Mouse (Mus musculus): ENCODE measurements around the gene Myh14.

Myh14 gene

GRCm38 (mm10) chr7:44601646-44602045 lies 69.0 kb downstream of the Myh14 start:
- in situ Hi-C loops (cut with MboI, MseI), result no loop called here

DNA sequence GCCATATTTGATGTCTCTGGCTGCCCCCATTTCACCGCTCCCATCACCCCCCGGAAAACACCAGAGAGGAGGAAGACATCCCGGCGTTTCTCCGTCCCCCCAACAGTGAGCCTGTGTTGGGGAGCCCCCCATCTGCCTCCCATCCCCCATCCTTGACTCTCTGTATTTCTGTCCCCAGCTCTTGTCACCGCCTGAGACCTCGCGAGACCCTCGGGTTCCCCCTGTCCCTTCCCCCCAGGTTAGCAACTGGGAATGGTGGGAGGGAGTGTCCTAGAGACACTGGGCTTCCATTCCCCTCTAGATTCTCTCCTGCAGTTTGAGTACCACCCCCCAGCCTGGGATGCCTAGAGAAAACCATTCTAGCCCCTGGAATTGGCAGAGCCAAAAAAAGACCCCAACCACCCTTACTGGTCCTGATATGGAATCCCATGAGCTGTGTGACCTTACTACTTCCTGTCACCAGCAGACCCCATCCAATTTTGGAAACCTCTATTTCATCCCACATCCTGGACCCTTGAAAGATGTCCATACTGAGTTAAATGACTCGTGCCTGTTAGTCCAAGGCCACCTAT lies 69.9 kb downstream of the Myh14 start:
- in situ Hi-C loops (cut with MboI, MseI), result no loop called here

GRCm38 (mm10) chr7:44598336-44598735 lies 72.3 kb downstream of the Myh14 start:
- in situ Hi-C loops (cut with MboI, MseI), result no loop called here

GRCm38 (mm10) chr7:44597666-44598065 lies 73.0 kb downstream of the Myh14 start:
- in situ Hi-C loops (cut with MboI, MseI), result no loop called here

DNA sequence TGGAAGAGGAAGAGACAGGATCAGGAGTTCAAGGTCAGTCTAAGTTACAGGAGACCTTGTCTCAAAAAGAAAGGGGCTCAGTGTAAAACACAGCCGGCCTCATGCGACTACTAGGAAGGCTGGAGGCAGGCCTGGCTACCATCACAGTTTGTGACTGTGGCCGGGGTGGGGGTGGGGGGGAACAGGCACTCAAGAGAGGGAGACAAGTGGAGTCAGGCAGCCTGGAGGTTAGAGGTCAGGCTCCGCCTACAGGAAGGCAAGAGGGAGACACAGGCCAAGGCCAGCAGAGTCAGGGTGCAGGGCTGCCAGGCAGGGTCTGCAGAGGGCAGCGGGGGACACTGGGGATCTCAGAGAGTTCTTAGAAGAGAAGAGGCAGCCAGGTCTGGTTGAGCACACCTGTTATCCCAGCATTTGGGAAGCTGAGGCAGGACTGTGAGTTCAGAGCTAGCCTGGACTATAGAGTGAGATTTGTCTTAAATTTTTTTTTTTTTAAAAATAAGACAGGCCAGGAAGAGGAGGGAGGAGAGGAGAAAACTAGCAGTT lies 73.6 kb downstream of the Myh14 start:
- in situ Hi-C loops (cut with MboI, MseI), result no loop called here

- in situ Hi-C loops (cut with MboI, MseI), result no loop called here
These were observed 74.6 kb downstream of the Myh14 start for GRCm38 (mm10) chr7:44596051-44596450.

DNA sequence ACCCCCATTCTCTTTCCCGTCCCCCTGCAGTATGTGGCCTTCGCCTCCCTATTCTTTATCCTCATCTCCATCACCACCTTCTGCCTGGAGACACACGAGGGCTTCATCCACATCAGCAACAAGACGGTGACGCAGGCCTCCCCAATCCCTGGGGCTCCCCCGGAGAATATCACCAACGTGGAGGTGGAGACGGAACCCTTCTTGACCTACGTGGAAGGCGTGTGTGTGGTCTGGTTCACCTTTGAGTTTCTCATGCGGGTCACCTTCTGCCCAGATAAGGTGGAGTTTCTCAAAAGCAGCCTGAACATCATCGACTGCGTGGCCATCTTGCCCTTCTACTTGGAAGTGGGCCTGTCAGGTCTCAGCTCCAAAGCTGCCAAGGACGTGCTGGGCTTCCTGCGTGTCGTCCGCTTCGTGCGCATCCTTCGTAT lies 75.5 kb downstream of the Myh14 start:
- in situ Hi-C loops (cut with MboI, MseI), result no loop called here

- in situ Hi-C loops (cut with MboI, MseI), result no loop called here
These were observed 76.4 kb downstream of the Myh14 start for GRCm38 (mm10) chr7:44594291-44594690.

- in situ Hi-C loops (cut with MboI, MseI), result no loop called here
These were observed 76.9 kb downstream of the Myh14 start for GRCm38 (mm10) chr7:44593775-44594174.

DNA sequence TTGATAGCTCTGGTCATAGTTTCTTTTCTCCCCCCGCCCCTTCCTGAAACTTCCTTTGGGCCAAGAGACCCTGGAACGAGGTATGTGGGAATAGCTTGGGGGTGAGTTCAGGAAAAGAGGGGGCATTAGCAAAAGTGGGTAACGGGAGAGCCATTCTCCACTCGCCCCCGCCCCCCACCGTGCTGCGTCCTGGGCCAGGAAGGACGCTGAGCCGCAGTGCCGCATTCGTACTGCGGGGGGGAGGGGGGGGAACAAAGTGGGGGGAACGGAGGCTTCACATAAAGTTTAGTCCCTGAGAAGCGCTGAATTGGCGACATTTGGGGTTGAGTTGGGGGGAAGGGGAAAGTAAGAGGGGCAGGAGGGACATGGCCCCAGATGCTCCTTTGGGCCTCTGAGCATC lies 77.6 kb downstream of the Myh14 start:
- in situ Hi-C loops (cut with MboI, MseI), result no loop called here

DNA sequence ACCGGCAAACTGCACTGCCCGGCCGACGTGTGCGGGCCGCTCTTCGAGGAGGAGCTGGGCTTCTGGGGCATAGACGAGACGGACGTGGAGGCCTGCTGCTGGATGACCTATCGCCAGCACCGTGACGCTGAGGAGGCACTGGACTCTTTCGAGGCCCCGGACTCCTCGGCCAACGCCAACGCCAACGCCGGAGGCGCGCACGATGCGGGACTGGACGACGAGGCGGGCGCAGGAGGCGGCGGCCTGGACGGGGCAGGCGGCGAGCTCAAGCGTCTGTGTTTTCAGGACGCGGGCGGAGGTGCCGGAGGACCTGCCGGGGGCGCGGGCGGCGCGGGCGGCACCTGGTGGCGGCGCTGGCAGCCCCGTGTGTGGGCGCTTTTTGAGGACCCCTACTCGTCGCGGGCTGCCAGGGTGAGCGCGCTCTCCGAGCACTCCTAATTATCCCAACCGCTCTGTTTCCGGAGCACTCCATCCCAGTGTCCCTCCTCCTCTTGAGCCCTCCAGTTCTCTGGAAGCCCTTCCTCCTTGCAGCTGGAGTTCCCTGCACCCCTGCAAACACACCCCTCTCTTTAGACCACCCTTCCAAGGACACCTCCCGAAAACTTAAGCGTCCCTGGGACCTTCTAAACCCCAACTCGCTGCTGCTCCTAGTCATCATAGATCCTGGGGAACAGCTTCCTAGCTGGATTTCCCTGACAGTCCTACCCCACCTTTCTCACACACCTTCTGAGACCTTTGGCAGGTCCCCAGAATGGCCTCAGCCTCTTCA lies 79.1 kb downstream of the Myh14 start:
- in situ Hi-C loops (cut with MboI, MseI), result no loop called here

DNA sequence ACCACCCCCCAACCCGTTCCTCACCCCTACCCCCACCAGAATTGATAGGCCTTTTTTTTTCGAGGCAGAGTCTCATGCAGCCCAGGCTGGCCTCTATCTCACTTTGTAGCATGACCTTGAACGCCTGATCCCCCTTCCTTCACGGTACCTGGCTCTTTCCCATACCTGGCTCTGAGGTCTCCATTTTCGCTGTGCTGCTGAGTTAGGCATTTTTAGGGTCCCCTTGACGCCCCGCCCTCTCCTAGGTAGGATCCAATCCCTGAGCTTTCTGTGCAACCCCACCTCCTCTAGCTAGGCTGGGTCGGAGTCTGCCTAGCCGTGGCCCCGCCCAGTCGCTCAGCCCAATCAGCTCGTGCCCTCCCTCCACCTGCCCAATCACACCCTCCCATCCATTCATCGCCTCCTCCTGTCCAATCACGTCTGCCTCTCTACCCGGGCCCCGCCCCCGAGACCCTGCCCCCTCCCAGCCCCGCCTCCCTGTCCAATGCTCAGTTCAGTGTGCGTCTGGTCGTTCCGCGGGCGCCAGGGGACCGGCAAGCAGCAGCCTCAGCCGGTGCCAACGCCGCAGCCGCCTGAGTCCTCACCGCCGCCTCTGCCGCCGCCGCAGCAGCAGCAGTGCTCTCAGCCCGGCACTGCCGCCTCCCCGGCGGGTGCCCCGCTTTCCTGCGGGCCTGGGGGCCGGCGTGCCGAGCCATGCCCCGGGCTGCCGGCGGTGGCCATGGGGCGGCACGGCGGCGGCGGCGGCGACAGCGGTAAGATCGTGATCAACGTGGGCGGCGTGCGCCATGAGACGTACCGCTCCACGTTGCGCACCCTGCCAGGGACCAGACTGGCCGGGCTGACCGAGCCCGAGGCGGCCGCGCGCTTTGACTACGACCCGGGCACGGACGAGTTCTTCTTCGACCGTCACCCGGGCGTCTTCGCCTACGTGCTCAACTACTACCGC lies 80.0 kb downstream of the Myh14 start, which contains the start of gene Kcnc3:
TSS of gene Kcnc3 (plus strand) at position 263 of the 946 bp plus-strand sequence.
- in situ Hi-C loops (cut with MboI, MseI), result no loop called here

DNA sequence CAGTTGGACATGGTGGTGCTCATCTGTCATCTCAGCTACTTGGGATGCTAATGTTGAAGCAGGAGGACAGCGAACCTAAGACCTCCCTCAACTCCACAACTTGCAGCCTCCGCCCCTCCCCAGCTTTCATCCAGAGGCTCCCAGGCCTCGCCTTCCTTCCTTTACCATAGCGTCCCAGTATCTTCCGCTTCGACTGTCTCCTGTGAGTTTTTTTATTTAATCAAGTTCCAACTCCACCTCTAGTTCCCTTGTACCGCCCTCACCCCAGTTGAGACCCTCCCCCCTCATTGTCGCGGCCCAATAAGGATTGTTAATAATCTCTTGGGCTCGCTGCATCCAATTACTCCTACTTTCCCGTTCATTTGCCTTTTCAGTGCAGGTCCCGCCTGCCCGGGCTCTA lies 80.7 kb downstream of the Myh14 start:
- in situ Hi-C loops (cut with MboI, MseI), result no loop called here

DNA sequence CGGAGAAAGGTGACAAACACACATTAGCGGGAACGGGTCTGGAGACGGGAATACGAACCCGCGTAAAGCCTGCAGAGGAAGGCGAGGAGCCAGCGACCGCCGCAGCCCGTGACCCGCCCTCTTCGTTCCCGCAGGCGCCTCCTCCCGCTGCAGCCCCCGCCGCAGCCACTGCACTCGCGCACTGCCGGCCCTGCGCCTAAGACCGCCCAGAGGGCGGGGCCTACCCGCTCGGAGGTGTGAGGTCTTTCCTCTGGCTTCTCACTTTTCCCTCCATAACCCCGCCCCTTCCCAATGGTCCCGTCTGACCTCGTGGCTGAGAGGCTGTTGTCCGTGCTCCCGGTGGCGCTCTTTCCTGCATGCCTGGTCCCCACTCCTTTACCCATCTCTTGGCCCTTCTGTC lies 81.5 kb downstream of the Myh14 start:
- in situ Hi-C loops (cut with MboI, MseI), result no loop called here

GRCm38 (mm10) chr7:44588338-44588737 lies 82.3 kb downstream of the Myh14 start:
- in situ Hi-C loops (cut with MboI, MseI), result no loop called here

- in situ Hi-C loops (cut with MboI, MseI), result no loop called here
These were observed 83.0 kb downstream of the Myh14 start for GRCm38 (mm10) chr7:44587676-44588075.

DNA sequence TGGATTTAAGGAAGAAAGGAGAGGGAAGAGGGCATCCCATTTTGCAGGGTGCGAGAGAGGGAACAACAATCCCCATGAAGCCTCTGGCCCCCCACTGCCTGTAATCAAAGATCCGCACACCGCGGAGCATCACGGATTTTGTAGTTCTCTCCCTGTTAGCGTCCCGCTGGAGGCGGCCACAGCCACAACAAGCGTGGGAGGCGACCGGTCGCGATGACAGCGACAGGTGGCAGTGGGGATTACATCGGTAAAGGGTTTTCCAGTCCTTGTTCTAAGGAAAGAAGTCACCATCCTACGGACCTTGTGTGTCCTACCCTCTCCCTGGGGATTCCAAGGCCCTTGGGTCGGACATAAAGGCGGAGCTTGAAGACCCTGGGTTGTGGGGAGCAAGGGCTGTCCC lies 83.7 kb downstream of the Myh14 start:
- in situ Hi-C loops (cut with MboI, MseI), result no loop called here

DNA sequence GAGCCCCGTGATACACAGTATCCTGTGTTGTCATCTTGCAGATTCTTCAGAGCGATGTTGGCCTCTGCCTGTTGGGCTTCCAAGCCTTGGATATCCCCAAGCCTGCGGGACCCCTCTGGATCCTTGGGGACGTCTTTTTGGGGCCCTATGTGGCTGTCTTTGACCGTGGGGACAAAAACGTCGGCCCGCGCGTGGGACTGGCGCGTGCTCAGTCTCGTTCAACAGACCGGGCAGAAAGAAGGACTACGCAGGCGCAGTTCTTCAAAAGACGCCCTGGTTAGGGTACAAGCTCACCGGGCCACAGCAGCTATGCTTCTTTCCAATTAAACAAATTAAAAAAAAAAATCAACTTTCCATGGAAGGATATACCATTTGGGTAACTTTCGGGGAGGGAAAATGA lies 84.1 kb downstream of the Myh14 start:
- in situ Hi-C loops (cut with MboI, MseI), result no loop called here

- in situ Hi-C loops (cut with MboI, MseI), result no loop called here
These were observed 85.0 kb downstream of the Myh14 start for GRCm38 (mm10) chr7:44585606-44586005.

GRCm38 (mm10) chr7:44584921-44585320 lies 85.7 kb downstream of the Myh14 start:
- in situ Hi-C loops (cut with MboI, MseI), result no loop called here

DNA sequence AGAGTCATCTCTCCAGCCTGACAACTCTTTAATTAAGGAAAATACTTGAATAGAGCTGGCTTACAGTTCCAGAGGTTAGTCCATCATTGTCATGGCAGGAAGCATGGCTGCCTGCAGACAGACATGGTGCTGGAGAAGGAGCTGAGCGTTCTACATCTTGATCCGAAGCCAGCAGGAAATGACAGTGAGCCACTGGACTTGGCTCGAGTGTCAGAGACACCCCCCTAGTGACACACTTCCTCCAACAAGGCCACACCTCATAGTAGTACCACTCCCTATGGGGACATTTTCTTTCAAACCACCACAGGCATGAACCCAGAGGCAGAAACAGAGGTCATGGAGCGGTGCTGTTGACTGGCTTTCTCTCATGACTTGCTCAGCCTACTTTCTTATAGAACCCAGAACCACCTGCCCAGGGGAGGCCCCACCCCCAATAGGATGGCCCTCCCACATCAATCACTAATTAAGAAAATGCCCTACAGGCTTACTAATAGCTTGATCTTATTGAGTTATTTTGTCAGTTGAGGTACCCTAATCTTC lies 86.3 kb downstream of the Myh14 start:
- in situ Hi-C loops (cut with MboI, MseI), result no loop called here

DNA sequence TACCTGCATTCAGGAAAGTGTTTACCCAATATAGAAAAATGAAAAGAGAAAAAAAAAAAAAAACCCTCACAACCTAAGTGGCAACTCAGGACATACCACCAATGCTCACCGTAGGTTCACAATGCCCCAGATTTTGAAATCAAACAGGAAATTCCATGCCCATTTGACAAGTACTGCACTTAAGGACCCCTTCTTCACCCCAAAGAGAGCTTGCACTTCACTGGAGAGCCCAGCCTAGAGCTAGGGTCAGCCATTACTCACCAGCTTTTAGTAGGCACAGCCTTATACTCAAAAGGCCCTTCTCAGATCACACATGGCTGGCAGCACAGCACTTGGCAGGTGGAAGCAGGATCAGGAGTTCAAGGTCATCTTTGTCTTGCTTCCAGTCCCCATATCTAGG lies 87.5 kb downstream of the Myh14 start:
- in situ Hi-C loops (cut with MboI, MseI), result no loop called here
